Mouse (Mus musculus) kidney, postnatal 25 days (tissue): ENCODE results near the gene Gamt.
A peak's percentile ranks its signal among the peaks of the same experiment; 100 is the strongest.

ENCODE experiments used
- DNase-seq, 2 experiments: peaks; one replicate each; pipeline ENCODE4 v3.0.0; 2021; ENCODE audit warnings: mixed read lengths in 2 of 2

Gamt gene

DNA sequence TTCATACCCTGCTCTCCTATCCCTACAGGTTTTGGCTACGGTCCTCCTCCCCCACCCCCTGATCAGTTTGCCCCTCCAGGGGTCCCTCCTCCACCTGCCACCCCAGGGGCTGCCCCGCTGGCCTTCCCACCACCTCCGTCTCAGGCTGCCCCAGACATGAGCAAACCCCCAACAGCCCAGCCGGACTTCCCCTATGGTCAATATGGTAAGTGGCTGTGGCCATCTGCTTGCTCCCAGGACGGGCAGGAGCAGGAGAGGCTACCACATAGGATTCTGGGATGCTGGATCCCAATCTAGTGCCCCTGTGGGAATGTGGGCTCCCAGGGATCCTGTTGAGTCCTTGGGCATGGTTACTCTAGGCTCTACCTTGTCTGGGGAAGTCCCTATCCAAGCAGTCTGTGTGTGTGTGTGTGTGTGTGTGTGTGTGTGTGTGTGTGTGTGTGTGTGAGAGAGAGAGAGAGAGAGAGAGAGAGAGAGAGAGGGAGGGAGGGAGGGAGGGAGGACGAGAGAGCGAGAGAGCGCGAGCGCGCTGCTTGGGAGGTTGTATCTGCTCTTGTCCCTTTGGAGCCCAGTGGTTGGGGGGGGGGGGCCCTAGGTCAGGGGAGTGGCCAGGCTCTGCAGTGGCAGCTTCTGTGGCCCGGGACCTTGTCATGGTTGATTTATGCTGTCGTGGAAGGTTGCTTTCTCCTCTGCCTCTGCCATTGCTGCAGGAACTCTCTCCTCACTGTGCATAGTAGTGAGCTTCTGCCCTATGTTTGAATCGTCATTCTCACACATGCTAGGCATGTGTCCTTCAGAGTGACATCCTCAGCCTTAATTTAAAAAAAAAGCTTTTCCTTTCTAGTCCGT, 24.6 kb upstream of the Gamt start:
- no peak for DNase-seq

- DNase-seq, result peak in 1 of 2 experiments; percentile 74
Measured at GRCm38 (mm10) chr10:80282481-80283441, 21.9 kb upstream of the Gamt start.

- DNase-seq, result peak; percentile 76 to 90
Measured at GRCm38 (mm10) chr10:80281921-80282371, 21.1 kb upstream of the Gamt start.

DNA sequence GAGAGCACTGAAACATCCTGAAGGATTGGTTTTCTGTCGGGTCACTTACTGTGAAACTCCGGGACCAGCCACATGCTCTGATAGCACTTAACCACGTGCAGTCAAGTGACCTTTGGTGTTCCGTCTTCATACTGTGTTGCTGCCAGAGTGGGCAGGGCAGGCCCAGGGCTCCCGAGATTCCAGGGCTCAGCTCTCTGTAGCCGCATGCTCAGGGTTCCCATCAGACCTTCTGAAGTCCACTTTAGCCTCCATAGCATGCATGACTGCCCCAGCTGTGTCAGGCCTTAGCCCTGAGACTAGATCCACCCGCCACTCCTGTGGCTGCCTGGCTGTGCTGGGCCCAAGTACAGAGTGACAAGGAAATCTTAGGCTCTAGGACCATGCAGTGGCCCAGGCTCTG, 20.5 kb upstream of the Gamt start:
- peak; percentile 86 to 96 for DNase-seq

- DNase-seq, result no peak
Measured at GRCm38 (mm10) chr10:80279273-80279672, 18.5 kb upstream of the Gamt start.

DNA sequence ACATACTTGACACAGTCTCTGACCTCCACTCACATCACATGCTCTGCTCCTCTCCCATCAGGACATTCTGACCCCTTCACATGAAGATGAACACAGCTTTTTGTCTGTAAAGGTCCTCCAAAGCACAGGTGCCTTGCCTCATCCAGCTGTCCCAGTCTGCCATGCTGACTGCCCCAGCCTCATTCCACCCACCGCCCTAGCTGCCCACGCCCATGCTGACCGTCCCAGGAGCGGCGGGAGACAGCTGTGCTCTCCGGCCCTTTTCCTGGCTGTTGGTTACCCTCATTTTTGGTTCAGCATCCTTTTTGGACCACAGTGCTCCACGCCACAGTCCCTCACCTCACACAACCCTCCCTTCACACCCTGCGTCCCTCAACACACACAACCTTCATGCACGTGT, 17.6 kb upstream of the Gamt start:
- peak in 1 of 2 experiments; percentile 38 for DNase-seq

- DNase-seq, result no peak
Measured at GRCm38 (mm10) chr10:80276238-80276637, 15.4 kb upstream of the Gamt start.

DNA sequence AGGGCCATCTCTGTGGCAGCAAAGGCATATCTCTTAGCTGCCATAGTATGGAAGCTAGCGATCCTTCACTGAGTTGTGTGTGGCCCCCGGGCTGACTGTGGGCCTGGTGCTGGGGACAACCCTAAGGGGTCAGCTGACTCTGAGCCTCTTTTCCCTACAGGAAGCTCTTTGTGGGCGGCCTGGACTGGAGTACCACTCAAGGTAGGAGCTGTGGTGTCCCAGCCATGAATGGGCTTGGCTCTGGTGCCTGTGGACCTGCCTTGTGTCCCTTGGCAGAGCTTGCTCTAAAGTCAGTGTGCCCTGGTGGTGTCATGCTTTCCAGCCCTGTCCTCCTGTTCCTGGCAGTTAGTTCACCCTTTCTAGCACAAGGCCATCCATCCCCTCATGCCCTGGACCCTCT, 13.0 kb upstream of the Gamt start:
- DNase-seq, result no peak

DNA sequence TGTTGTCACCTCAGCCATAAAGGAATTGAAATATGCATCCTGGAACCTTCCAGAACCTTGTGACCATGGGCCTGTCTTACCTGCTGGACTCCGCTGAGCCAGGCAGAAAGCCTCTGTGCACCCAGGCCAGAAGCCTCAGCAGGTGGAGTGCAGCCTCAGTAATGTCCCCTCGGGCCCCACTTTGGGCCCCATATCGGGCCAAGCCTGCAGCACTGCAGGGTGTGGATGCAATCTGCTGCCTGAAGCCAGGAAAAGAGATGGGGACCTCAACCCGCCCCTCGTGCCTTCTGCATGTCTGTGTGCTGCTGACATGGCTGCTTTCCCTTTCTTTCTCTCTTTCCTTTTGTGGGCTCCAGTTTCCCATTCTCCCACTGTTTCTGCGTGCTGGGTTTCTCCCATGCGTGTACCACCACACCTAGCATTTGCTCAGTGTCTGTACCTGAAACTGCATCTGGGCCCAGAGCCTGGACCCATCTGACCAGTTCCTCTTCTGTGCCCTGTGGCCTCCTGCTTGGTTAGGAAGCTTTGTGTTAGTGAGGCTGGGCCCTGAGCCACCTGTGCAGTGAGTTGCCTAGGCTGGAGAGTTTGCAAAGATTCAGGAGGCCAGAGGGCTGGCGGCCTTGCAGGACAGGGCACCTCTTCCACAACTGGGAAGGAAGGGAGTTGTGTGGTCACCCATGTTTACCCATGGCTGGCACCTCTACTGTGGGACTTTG, 11.2 kb upstream of the Gamt start:
- peak in 1 of 2 experiments; percentile 43 for DNase-seq

- DNase-seq, result peak in 1 of 2 experiments; percentile 33
Measured at GRCm38 (mm10) chr10:80271186-80271843, 10.5 kb upstream of the Gamt start.

DNA sequence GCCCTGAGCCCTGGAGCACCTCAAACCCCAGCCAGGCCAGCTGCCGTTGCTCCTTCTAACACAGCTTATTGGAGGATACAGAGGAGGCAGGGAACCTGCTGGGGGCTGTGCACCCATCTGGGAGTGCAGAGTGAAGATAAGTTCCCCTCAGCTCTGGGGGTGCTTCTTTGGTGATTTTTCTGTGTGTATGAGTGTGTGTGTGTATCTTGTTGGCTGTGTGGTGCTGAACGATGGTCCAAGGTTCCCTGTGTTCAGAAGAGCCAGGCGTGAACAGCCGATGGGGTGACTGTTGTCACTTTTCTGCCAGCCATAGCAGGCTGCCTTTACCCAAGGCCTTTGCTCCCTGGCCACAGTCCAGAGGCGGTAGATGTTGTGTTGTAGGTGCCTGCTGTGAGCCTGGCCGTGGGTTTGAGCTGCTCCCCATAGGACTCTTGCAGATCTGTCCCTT, 9.9 kb upstream of the Gamt start:
- DNase-seq, result peak; percentile 77 to 87

DNA sequence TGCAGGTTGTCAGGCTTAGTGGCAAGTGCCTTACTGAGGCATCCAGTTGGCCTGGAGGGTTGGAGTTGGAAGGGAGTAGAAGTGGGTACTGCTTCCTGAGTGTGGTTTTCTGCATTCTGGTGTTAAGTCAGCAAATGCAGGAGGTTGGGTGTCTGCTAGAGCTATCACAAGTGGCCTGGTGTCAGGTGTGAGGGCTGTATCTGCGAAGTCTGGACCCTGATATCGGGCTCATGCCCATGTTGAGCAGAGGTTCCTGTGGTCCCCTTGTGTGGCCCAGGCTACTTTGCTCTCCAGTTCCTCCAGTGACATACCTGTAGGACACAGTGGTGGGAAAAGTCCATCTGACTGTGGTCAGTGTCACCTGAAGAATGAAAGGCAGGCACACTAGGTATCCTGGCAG, 9.3 kb upstream of the Gamt start:
- peak in 1 of 2 experiments; percentile 43 for DNase-seq

- DNase-seq, result no peak
Measured at GRCm38 (mm10) chr10:80265149-80265486, 4.3 kb upstream of the Gamt start.

- DNase-seq, result peak; percentile 99 to 100
Measured at GRCm38 (mm10) chr10:80264341-80265148, 3.7 kb upstream of the Gamt start.

GRCm38 (mm10) chr10:80262776-80263365, 2.1 kb upstream of the Gamt start:
- peak in 1 of 2 experiments; percentile 37 for DNase-seq

DNA sequence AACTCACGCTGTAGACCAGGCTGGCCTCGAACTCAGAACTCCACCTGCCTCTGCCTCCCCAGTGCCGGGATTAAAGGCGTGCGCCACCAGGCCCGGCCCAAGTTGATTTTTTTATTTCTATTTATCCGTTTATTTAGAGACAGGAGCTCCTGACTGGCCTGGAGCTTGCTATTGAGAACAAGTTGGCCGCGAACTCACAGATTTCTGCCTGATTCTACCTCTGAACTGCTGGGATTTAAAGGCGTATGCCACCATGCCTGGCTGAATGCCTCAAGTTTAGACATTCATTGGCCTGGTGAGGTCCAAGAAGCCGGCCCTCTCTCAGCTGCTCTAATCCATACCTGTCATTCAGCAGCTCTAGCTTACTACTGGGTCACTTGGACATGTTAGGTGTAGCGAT, 1.4 kb upstream of the Gamt start:
- no peak for DNase-seq

GRCm38 (mm10) chr10:80261585-80261968, 765 bp upstream of the Gamt start:
- DNase-seq, result peak; percentile 99 to 100

- DNase-seq, result peak; percentile 83 to 94
Measured at GRCm38 (mm10) chr10:80259861-80260641, 761 bp downstream of the Gamt start.

- DNase-seq, result peak in 1 of 2 experiments; percentile 49
Measured at GRCm38 (mm10) chr10:80259463-80259805, 1.4 kb downstream of the Gamt start.
